In genomic region chr5:98168356-98169285, GRCm38 (mm10) we compare ENCODE assay signal across 8 mouse cellular contexts. TPM values are rescaled to one million over a fixed set of nuclear protein-coding genes. Genes with fewer than 3 reads are reported as not detected.
DNase-seq lines count a peak whose midpoint lies in the region; ATAC-seq and TF ChIP-seq lines count a peak whose summit lies in the region.

No protein-coding gene starts in this region.

- peaks cover 59% of the 10 kb centered on the region for H3K4me1 ChIP-seq in E14TG2a.4 (replicated peaks; ENCODE audit: low read depth, low read length)
- H3K4me1 ChIP-seq in forebrain, embryonic 11.5 days (replicated peaks; ENCODE audit: control insufficient read depth, insufficient read depth, low read length), result peaks cover 9% of the 10 kb centered on the region
- peaks cover 3% of the 10 kb centered on the region; the same call in 1 of the 2 replicates for H3K4me1 ChIP-seq in limb, embryonic 11.5 days (ENCODE audit: control insufficient read depth, insufficient read depth, low read length)

- intact Hi-C loops in gastrocnemius, adult 2 months (cut with DNase I), result loop anchor here (5.0 kb wide), 1 partner anchor 159 kb away; the partner anchor contains the start of gene Cfap299

- no peak for TF ChIP-seq CTCF in gastrocnemius, adult 2 months (IDR thresholded peaks at IDR 0.05)
- no peak for TF ChIP-seq CTCF in E14TG2a.4 (conservative IDR thresholded peaks at IDR 0.05; ENCODE audit: low read length)

- H3K9me3 ChIP-seq in E14TG2a.4 (ENCODE audit: low read length), result no peaks in the 10 kb centered on the region
- no peaks in the 10 kb centered on the region for H3K9me3 ChIP-seq in forebrain, embryonic 11.5 days (ENCODE audit: control insufficient read depth, low read length)
- H3K9me3 ChIP-seq in limb, embryonic 11.5 days (ENCODE audit: control insufficient read depth, low read length), result no peaks in the 10 kb centered on the region

- no peak for ATAC-seq in forebrain, embryonic 11.5 days (replicated peaks; ENCODE audit: low FRiP score)
- ATAC-seq in limb, embryonic 11.5 days (ENCODE audit: insufficient number of reproducible peaks, low FRiP score, low TSS enrichment, low read depth), result no peak

- H3K4me2 ChIP-seq in forebrain, embryonic 11.5 days (ENCODE audit: low read depth, low read length, severe bottlenecking), result peak overlapping the region; percentile 72
- peak overlapping the region; percentile 64 for H3K4me2 ChIP-seq in limb, embryonic 11.5 days (ENCODE audit: low read depth, severe bottlenecking)

- peak overlapping the region; percentile 61 for H3K27ac ChIP-seq in gastrocnemius, adult 2 months
- no peak overlapping the region for H3K27ac ChIP-seq in forebrain, embryonic 11.5 days (ENCODE audit: low read depth, low read length)
- H3K27ac ChIP-seq in limb, embryonic 11.5 days (replicated peaks; ENCODE audit: low read depth, low read length), result no peak overlapping the region

- peak overlapping the region; percentile 80 for H3K4me3 ChIP-seq in gastrocnemius, adult 2 months
- peak overlapping the region; percentile 83 for H3K4me3 ChIP-seq in E14TG2a.4 (replicated peaks; ENCODE audit: low read length)
- peak overlapping the region; percentile 9 for H3K4me3 ChIP-seq in forebrain, embryonic 11.5 days (ENCODE audit: low read depth, low read length)
- H3K4me3 ChIP-seq in limb, embryonic 11.5 days (ENCODE audit: low read depth, low read length), result peak overlapping the region; percentile 7; the same call in 1 of the 2 replicates

- peaks cover 82% of the 10 kb centered on the region for H3K27me3 ChIP-seq in E14TG2a.4 (ENCODE audit: insufficient read depth, low read length)
- peaks cover 67% of the 10 kb centered on the region for H3K27me3 ChIP-seq in forebrain, embryonic 11.5 days (ENCODE audit: control insufficient read depth, insufficient read depth, low read length)
- peaks cover 72% of the 10 kb centered on the region for H3K27me3 ChIP-seq in limb, embryonic 11.5 days (ENCODE audit: control insufficient read depth, insufficient read depth, low read length)

- no peaks in the 10 kb centered on the region for H3K36me3 ChIP-seq in E14TG2a.4 (ENCODE audit: insufficient read depth, low read length)
- H3K36me3 ChIP-seq in forebrain, embryonic 11.5 days (ENCODE audit: control insufficient read depth, insufficient read depth, low read length), result no peaks in the 10 kb centered on the region
- no peaks in the 10 kb centered on the region for H3K36me3 ChIP-seq in limb, embryonic 11.5 days (ENCODE audit: control insufficient read depth, insufficient read depth, low read length)

- peak; percentile 43 for DNase-seq in gastrocnemius, adult 2 months
- no peak for DNase-seq in gastrocnemius, adult 8-10 months (ENCODE audit: low spot score in 2 of 2)
- peak; percentile 65 for DNase-seq in forebrain, embryonic 11.5 days (ENCODE audit: low spot score)
- peak; percentile 51 for DNase-seq in limb, embryonic 11.5 days (ENCODE audit: low spot score)
- peak; percentile 64 for DNase-seq in retina, postnatal 7 days (ENCODE audit: low read depth, low spot score)
- no peak for DNase-seq in natural killer cell, adult 2 months (ENCODE audit: low spot score in 2 of 2)
- DNase-seq in urinary bladder, postnatal 4 days (ENCODE audit: low spot score in 2 of 2), result no peak

- WGBS in forebrain, embryonic 11.5 days, result under 1% methylated on average over 37 of the region's 37 CpGs
- WGBS in limb, embryonic 11.5 days, result under 1% methylated on average over 37 of the region's 37 CpGs

- no peak overlapping the region for H3K9ac ChIP-seq in forebrain, embryonic 11.5 days (ENCODE audit: low read length)
- no peak overlapping the region for H3K9ac ChIP-seq in limb, embryonic 11.5 days (ENCODE audit: low read length)

RNA-seq across cellular contexts. Expression of gene Prdm8, which starts 1.6 kb away (rescaled TPM):
- 1 to 10 TPM in 1 of 2 experiments, under 1 TPM in 1; 0.73 to 1.4 TPM for total RNA-seq in gastrocnemius, adult 2 months (2021)
- under 1 TPM; 0.47 to 0.90 (median 0.63) TPM for total RNA-seq in gastrocnemius, adult 8-10 months (2022)
- 0.96 and 0.97 TPM in 2 replicates for polyA plus RNA-seq in forebrain, embryonic 11.5 days (2014; fragmentation: Nextera tagmentation; extraction: Ambion mirVana)
- 0.07 and 0.10 TPM in 2 replicates for polyA plus RNA-seq in limb, embryonic 11.5 days (2014; fragmentation: Nextera tagmentation; extraction: Ambion mirVana)

Comparison
In these comparisons a context has a peak if more than half of its experiments do, and no peak if none do; other contexts are left out.
1. DNase-seq: peak in gastrocnemius, adult 2 months (single experiment), forebrain, embryonic 11.5 days (single experiment), limb, embryonic 11.5 days (single experiment) and retina, postnatal 7 days (single experiment); none in gastrocnemius, adult 8-10 months (0 of 2), natural killer cell, adult 2 months (0 of 2) and urinary bladder, postnatal 4 days (0 of 2).
2. H3K4me3 ChIP-seq: peak in every context shown above with its lines; median percentile 83 in E14TG2a.4; 80 in gastrocnemius, adult 2 months; 9 in forebrain, embryonic 11.5 days; 7 in limb, embryonic 11.5 days.